Mouse (Mus musculus): ENCODE results near the gene Nlrc4. TPM values are rescaled to one million over a fixed set of nuclear protein-coding genes. Genes with fewer than 3 reads are reported as not detected.

The Nlrc4 gene
- 0.18 TPM for polyA plus RNA-seq (2015; fragmentation: Illumina TruSeq; extraction: RNeasy Lipid Tissue Mini Kit (QIAGEN cat#74804); ENCODE audit: low read depth, low replicate concordance)

DNA sequence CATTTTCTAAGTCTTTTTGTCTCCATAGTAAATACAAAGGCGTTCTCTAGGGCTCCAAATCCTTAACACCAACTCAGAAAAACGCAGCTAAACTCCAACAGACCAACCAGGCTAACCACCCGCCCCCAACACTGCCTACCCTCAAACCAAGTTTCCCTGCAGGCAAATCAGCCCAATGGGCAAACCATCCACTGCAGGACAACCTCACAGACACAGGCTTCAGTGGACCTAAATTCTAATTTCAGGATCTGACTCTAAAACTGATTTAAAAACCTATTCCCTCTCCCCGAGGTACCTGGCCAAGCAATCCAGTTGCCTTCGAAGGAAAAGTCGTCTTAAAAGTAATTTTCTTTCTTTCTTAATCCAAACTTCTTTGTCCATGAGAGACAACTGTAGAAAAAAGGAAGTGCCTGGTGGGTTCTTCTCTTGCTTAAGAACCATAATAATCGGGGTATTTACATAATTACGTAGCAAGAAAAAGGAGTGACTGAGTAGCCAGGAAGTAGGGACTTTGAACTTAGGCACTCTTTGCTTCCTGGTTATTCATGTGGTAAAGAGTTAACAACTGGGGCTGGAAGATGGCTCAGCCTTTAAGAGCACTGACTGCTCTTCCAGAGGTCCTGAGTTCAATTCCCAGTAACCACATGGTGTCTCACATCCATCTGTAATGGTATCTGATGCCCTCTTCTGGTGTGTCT, at the start of gene Nlrc4:
Gene Nlrc4, minus strand, starts transcription at position 432 of the 698 bp plus-strand sequence.

DNA sequence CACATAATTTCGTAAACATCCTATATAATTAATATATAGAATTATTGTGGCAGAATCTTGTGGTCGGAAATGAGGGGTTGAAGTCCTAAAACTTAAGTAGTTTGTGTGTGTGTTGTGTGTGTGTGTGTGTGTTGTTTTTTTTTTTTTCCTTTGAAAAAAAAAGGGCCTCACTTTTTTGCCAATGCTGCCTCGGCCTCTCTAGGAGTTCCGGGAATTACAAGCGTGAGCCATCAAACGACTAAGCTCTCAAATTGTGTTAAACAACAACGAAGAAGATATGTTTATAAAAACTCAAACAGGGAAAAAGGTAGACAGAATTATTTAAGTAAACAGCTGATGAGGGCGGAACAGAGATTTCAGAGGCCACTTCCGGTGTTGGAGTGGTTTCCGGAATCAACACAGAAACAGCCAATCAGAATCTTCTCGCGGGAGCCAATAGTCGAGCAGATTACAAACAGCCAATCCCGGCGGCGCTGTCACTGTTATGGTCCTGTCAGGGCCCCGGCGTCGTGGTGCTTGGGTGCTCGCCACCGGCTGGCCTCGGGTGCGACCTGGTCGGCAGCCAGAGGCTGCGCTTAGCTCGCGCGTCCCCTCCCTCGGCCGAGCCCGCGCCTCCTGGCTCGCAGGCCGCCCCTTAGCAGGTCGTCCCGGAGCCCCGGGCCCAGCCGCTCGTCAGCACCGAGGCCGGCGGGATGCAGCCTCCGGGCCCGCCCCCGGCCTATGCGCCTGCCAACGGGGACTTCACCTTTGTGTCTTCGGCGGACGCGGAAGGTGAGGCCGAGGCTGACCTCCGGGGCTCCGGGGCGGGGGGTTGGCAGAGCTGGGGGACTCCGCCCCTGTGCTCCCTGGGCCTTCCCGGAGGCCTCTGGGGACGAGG, 30.3 kb upstream of the Nlrc4 start, which contains the start of gene Yipf4:
Gene Yipf4, plus strand, starts transcription at position 470 of the 877 bp plus-strand sequence.

DNA sequence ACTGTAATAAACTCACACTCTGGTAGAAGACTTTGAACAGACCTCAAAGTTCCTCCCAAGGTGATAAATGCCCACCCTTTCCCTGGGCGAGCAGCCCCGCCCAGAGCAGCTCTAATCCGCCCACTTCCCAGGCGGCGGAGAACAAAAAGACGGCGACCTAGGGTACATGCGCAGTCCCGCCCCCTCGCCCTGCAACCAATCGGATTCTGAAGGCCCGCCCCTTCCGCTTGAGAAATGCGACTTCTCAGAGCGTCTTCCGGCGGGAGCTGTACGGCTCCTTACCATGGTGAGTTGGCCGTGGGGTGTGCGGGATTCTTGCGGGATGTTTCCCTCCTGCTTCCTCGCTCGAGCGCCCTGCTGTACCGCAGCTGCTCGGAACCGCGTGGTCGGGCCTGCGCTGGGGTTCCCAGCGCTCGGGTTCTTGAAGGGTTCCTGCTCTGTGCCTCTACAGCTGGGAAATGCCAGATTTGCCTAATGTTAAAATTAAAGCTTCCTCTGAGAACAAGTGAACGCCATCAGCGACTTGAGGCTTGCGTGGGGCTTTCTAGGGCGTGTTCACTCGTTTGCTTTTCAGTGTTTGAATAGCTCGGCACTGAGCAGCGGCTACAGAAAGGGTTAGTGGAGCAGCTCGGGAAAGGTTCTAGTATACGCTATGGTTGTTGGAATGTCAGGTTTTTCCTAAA, 63.4 kb downstream of the Nlrc4 start, which contains the start of gene Slc30a6:
Gene Slc30a6, plus strand, starts transcription at position 226 of the 683 bp plus-strand sequence.

Other genes with a start within 250 kb of the Nlrc4 start
- 42.2 TPM for gene Memo1, start 163.6 kb downstream of the Nlrc4 start, polyA plus RNA-seq (2015; fragmentation: Illumina TruSeq; extraction: RNeasy Lipid Tissue Mini Kit (QIAGEN cat#74804); ENCODE audit: low read depth, low replicate concordance)
- gene Dpy30, start 135.2 kb downstream of the Nlrc4 start, polyA plus RNA-seq (2015; fragmentation: Illumina TruSeq; extraction: RNeasy Lipid Tissue Mini Kit (QIAGEN cat#74804); ENCODE audit: low read depth, low replicate concordance): 106 TPM
- 33.3 TPM for gene Spast, start 120.2 kb downstream of the Nlrc4 start, polyA plus RNA-seq (2015; fragmentation: Illumina TruSeq; extraction: RNeasy Lipid Tissue Mini Kit (QIAGEN cat#74804); ENCODE audit: low read depth, low replicate concordance)
- gene Slc30a6, start 63.5 kb downstream of the Nlrc4 start, polyA plus RNA-seq (2015; fragmentation: Illumina TruSeq; extraction: RNeasy Lipid Tissue Mini Kit (QIAGEN cat#74804); ENCODE audit: low read depth, low replicate concordance): 16.7 TPM
- 93.1 TPM for gene Yipf4, start 30.4 kb upstream of the Nlrc4 start, polyA plus RNA-seq (2015; fragmentation: Illumina TruSeq; extraction: RNeasy Lipid Tissue Mini Kit (QIAGEN cat#74804); ENCODE audit: low read depth, low replicate concordance)
- 59.6 TPM for gene Birc6, start 69.2 kb upstream of the Nlrc4 start, polyA plus RNA-seq (2015; fragmentation: Illumina TruSeq; extraction: RNeasy Lipid Tissue Mini Kit (QIAGEN cat#74804); ENCODE audit: low read depth, low replicate concordance)

All from brain, adult 10 weeks (tissue).